Mouse (Mus musculus) heart, embryonic 16.5 days (tissue): ENCODE results near the gene Tdrd5. TPM values are rescaled to one million over a fixed set of nuclear protein-coding genes. Genes with fewer than 3 reads are reported as not detected.
"Not testable (repeated sequence)": the region's sequence is repeated elsewhere in the genome, so short reads cannot be mapped to it uniquely, and the experiment has no call there.

Source experiments
- ATAC-seq: fragments of 200-750 bp; cut with Nextera tagmentation; replicated peaks from 2 replicates; pipeline ENCODE4 v1.8.0; 2017; ENCODE audit warnings: moderate number of reproducible peaks; ENCODE audit not compliant: insufficient read depth, low FRiP score; ENCODE audit errors: extremely low read depth
- H3K27ac ChIP-seq: fragments of 300-500 bp; sonication (generic); 2 replicates; pipeline ENCODE4 v1.5.1; 2014; ENCODE audit warnings: mild to moderate bottlenecking, low read length, control low read depth, moderate library complexity
- H3K27me3 ChIP-seq: fragments of 300-500 bp; sonication (generic); 2 replicates; pipeline ENCODE4 v1.6.1; 2014; ENCODE audit warnings: low read length, mixed read lengths; ENCODE audit not compliant: control insufficient read depth, insufficient read depth
- H3K36me3 ChIP-seq: fragments of 300-500 bp; sonication (generic); 2 replicates; pipeline ENCODE4 v1.6.1; 2014; ENCODE audit not compliant: control insufficient read depth, insufficient read depth
- H3K4me1 ChIP-seq: fragments of 300-500 bp; sonication (generic); 2 replicates; pipeline ENCODE4 v1.6.1; 2014; ENCODE audit warnings: low read length, mixed read lengths; ENCODE audit not compliant: control insufficient read depth, insufficient read depth
- H3K4me2 ChIP-seq: fragments of 300-500 bp; sonication (generic); 2 replicates; pipeline ENCODE4 v1.6.1; 2014; ENCODE audit warnings: low read depth, mild to moderate bottlenecking, control low read depth, low read length
- H3K4me3 ChIP-seq: fragments of 300-500 bp; sonication (generic); 2 replicates; pipeline ENCODE4 v1.5.1; 2014; ENCODE audit warnings: mild to moderate bottlenecking, control low read depth, low read length
- H3K9ac ChIP-seq: fragments of 300-500 bp; sonication (generic); 2 replicates; pipeline ENCODE4 v1.6.1; 2014; ENCODE audit warnings: low read length, control low read depth
- H3K9me3 ChIP-seq: fragments of 300-500 bp; sonication (generic); replicated peaks from 2 replicates; pipeline ENCODE4 v1.6.1; 2016; ENCODE audit warnings: low read length; ENCODE audit not compliant: control insufficient read depth
- WGBS: fragments of 180-500 bp; shearing (Covaris S2); extraction: QIAGEN DNeasy Blood & Tissue Kit; methylation state at CpG from one replicate; pipeline ENCODE4 v1.1.7; 2014; 5-methylcytosine and 5-hydroxymethylcytosine counted together
- polyA plus RNA-seq: library from polyadenylated mRNA; unstranded; fragments of >200 nt; fragmentation: Nextera tagmentation; extraction: Ambion mirVana; gene quantifications from 2 replicates; pipeline ENCODE4 v1.2.1, GENCODE M21; 2015

The Tdrd5 gene
- polyA plus RNA-seq, 1 experiment from 2014 or later: 0.88 TPM

DNA sequence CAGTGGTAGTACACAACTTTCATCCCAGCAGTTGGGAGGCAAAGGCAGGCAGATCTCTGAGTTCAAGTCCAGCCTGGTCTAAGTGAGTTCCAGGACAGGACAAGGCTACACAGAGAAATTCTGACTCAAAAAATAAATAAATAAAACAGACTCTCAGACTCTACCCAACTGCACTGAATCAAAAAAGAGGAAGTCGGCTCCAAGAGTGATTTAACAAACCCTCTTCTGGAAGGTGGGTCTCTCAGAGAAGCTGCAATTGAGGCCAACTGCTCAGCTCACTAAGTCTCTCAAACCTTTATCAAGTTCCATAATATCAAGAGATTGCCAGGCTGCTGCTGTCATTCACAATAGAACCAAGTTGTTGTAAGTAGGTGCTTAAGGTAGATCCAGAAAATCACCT lies 5.1 kb upstream of the Tdrd5 start:
- 83% methylated on average over 1 of the region's 1 CpGs for WGBS
- Histone ChIP-seq H3K4me3 (no peak overlapping the region), H3K36me3 (no peaks in the 10 kb centered on the region), H3K4me2 (no peak overlapping the region), H3K4me1 (peaks cover 6% of the 10 kb centered on the region), H3K27ac (no peak overlapping the region), H3K9ac (no peak overlapping the region), H3K27me3 (peaks cover 53% of the 10 kb centered on the region), H3K9me3 (no peaks in the 10 kb centered on the region)
- no peak for ATAC-seq

GRCm38 (mm10) chr1:156290016-156290415 lies 13.4 kb downstream of the Tdrd5 start:
- Histone ChIP-seq H3K4me3 (no peak overlapping the region), H3K4me2 (no peak overlapping the region), H3K27me3 (no peaks in the 10 kb centered on the region), H3K9me3 (no peaks in the 10 kb centered on the region), H3K9ac (no peak overlapping the region), H3K36me3 (no peaks in the 10 kb centered on the region), H3K4me1 (no peaks in the 10 kb centered on the region), H3K27ac (no peak overlapping the region)
- no peak for ATAC-seq
- WGBS: 95% methylated on average over 6 of the region's 6 CpGs

GRCm38 (mm10) chr1:156289222-156289587 lies 14.3 kb downstream of the Tdrd5 start:
- H3K4me3 ChIP-seq, H3K9me3 ChIP-seq, H3K36me3 ChIP-seq, ATAC-seq, H3K27me3 ChIP-seq, H3K4me2 ChIP-seq, H3K27ac ChIP-seq, H3K9ac ChIP-seq, H3K4me1 ChIP-seq: not testable (repeated sequence)
- 57% methylated on average over 10 of the region's 10 CpGs for WGBS

DNA sequence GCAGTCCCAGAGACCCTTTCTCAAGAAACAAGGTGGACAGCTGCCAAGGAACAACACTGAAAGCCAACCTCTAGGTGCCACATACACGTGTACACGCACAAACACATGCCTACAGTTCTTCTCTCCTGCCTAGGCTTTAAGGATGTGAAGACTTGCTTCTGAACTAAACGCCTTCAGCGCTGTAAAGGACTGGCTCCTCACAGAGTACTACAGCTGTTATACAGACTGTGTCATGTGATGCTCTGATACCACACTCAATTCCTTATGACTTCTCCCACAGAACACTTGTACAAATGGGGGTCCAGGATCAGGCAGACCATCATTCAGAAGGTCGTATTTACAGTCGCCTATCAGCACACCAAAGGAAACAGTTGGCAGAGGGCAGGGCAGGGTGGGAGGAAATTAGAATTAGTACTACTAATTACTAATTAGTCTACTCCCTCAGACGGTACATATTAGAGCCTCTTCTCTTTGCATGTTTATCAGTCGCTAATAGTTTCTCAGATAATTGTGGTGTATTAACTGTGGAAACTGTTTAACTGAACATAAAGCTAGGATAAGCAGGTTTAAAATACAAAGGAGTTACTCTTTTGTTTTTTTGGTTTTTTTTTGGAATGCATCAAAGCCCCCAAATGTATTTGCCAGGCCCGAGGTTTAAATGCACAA lies 14.8 kb downstream of the Tdrd5 start:
- Histone ChIP-seq H3K9me3 (no peaks in the 10 kb centered on the region), H3K27me3 (no peaks in the 10 kb centered on the region), H3K27ac (no peak overlapping the region), H3K4me2 (no peak overlapping the region), H3K36me3 (no peaks in the 10 kb centered on the region), H3K4me1 (no peaks in the 10 kb centered on the region), H3K4me3 (no peak overlapping the region), H3K9ac (no peak overlapping the region)
- ATAC-seq: no peak
- WGBS: 68% methylated on average over 9 of the region's 9 CpGs

GRCm38 (mm10) chr1:156285541-156285896 lies 17.9 kb downstream of the Tdrd5 start:
- WGBS: 80% methylated on average over 5 of the region's 5 CpGs
- Histone ChIP-seq H3K27me3 (no peaks in the 10 kb centered on the region), H3K4me3 (no peak overlapping the region), H3K9ac (no peak overlapping the region), H3K4me1 (no peaks in the 10 kb centered on the region), H3K4me2 (no peak overlapping the region), H3K9me3 (no peaks in the 10 kb centered on the region), H3K36me3 (no peaks in the 10 kb centered on the region), H3K27ac (no peak overlapping the region)
- no peak for ATAC-seq

DNA sequence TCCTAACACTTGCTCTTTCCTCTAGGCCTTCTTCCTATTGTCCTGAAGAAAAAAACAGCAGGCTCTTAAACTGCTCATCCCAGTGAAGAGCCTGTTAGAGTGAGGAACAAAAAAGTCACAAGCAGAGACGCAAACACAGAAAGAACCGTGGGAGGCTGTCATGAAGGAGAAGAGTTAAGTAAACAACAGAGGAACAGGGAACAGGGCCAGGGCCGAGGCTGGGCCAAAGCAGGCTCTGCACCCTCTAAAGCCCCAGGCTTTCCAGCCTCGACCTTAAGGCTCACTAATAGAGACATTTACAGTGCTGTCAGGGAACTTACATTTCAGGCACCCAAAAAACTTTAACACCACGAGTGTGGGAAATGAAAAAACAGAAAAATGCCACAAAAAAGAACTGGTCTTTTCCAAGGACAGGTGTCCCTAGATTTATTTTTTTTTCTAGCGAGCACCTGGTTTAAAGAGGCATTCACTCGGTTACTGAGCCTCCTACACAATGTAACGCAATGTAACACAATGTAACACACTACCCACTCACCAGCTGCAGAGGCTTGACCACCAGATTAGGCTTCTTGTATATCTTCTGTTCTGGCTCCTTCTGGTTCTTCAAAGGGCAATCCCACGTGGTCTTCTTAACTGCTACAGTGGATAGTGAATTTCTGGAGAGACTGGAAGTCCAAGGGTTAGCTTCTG lies 18.5 kb downstream of the Tdrd5 start:
- H3K27me3 ChIP-seq: no peaks in the 10 kb centered on the region
- no peaks in the 10 kb centered on the region for H3K4me1 ChIP-seq
- no peak overlapping the region for H3K4me2 ChIP-seq
- H3K9ac ChIP-seq: no peak overlapping the region
- 47% methylated on average over 9 of the region's 9 CpGs for WGBS
- no peaks in the 10 kb centered on the region for H3K36me3 ChIP-seq
- no peak for ATAC-seq
- H3K27ac ChIP-seq: no peak overlapping the region
- no peak overlapping the region for H3K4me3 ChIP-seq
- no peaks in the 10 kb centered on the region for H3K9me3 ChIP-seq

DNA sequence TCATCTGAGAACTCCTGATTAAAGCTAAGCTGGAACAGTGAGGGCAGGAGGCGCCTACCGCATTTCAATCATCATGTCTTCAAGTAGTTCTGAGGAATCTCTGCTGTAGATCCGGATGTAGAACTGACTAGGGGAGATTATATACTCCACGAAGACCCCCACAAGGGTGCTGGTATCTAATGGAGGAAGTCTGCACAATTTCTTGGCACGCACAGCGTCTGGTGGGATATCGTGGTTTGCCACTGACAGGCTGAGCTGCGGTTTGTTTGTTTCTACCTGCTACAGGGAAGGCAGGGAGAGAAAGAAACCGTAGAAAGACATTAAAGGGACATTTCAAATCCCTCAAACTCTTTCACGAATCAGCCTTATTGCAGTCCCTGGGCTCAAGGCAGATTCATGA lies 19.3 kb downstream of the Tdrd5 start:
- no peaks in the 10 kb centered on the region for H3K4me1 ChIP-seq
- H3K27me3 ChIP-seq: no peaks in the 10 kb centered on the region
- no peak overlapping the region for H3K27ac ChIP-seq
- no peaks in the 10 kb centered on the region for H3K9me3 ChIP-seq
- no peaks in the 10 kb centered on the region for H3K36me3 ChIP-seq
- no peak for ATAC-seq
- 39% methylated on average over 10 of the region's 10 CpGs for WGBS
- H3K4me3 ChIP-seq: no peak overlapping the region
- no peak overlapping the region for H3K9ac ChIP-seq
- H3K4me2 ChIP-seq: no peak overlapping the region

DNA sequence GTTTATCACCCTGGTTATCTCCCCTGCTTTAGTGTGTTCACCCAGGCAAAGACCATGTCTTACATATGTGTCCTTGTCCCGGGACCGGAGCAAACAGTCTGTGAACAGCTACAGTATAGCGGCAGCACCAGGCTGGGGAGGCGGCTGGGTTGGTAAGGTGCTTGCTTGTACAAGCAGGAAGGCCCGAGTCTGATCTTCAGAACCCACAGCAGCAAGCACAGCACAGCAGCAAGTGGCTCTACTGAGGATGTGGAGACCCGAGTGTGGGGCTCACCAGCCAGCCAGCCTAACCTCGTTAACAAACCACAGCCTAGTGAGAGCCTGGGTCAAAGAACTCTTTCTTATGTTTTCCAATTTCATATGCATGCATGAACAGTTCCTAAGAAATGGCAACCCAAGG lies 23.3 kb downstream of the Tdrd5 start:
- no peak overlapping the region for H3K9ac ChIP-seq
- H3K36me3 ChIP-seq: no peaks in the 10 kb centered on the region
- no peak for ATAC-seq
- WGBS: 75% methylated on average over 7 of the region's 7 CpGs
- no peak overlapping the region for H3K27ac ChIP-seq
- H3K9me3 ChIP-seq: no peaks in the 10 kb centered on the region
- H3K4me2 ChIP-seq: no peak overlapping the region
- no peaks in the 10 kb centered on the region for H3K4me1 ChIP-seq
- no peaks in the 10 kb centered on the region for H3K27me3 ChIP-seq
- no peak overlapping the region for H3K4me3 ChIP-seq

DNA sequence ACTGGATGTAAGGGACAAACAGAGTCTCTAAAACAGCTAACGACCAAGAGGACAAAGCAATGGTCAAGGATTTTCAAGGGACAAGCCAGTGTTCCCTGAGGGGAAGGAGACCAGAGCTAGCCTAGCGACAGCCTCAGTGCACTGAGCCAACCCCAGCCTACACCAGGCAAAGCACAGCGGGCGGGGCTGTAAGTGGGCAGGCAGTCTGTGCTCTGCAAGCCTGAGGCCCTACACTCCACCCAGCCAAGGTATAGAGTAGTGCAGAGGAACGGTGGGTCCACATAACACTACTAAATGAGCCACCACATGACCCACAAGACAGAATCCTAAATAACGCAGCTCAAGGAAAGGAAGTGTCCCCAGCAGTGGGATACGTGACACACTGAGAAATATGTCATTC lies 29.8 kb downstream of the Tdrd5 start:
- ATAC-seq: no peak
- H3K4me1 ChIP-seq: no peaks in the 10 kb centered on the region
- WGBS: 63% methylated on average over 7 of the region's 7 CpGs

More for the DNA sequence above, 29.8 kb downstream of the Tdrd5 start:
- H3K27ac ChIP-seq: no peak overlapping the region
- no peaks in the 10 kb centered on the region for H3K9me3 ChIP-seq
- no peaks in the 10 kb centered on the region for H3K27me3 ChIP-seq
- H3K36me3 ChIP-seq: no peaks in the 10 kb centered on the region
- no peak overlapping the region for H3K4me3 ChIP-seq
- H3K9ac ChIP-seq: no peak overlapping the region
- no peak overlapping the region for H3K4me2 ChIP-seq
